In the genomic region with DNA sequence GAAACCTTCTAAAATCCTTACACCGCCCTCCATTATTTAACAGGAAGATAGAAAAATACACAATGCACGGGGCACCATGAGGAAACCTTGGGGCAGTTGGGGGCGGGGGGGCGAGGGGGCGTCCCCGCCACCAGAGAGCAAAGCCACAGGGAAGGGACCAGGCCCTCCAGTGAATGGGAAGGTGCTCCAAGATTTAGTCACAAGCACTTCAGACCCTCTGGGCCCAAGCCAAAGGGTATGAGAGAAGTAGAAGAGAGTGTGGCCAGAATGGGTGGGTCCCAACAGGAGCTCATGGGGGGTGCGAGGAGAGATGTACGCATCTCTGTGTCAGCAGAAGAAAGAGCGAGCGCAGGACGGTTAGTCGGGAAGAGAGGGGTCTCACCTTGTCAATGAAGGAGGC, we compare ENCODE assay signal across 10 mouse cellular contexts. TPM values are rescaled to one million over a fixed set of nuclear protein-coding genes. Genes with fewer than 3 reads are reported as not detected.
DNase-seq lines count a peak whose midpoint lies in the region; ATAC-seq and TF ChIP-seq lines count a peak whose summit lies in the region.
"Had no signal": no experiment of that assay in that cellular context is flagged by ENCODE, and none has a peak within 500 bp of the region (broad histone marks: within the 10 kb centered on the region; RNA-seq: fewer than 3 reads in every experiment).

No protein-coding gene starts in this region.

- intact Hi-C loops in left cerebral cortex, adult 2 months (cut with DNase I), result no loop called here

- H3K9ac ChIP-seq in hindbrain, embryonic 16.5 days (ENCODE audit: low read depth, low read length), result no peak overlapping the region
- H3K9ac ChIP-seq in lung, postnatal 0 days (replicated peaks; ENCODE audit: low read depth), result peak overlapping the region; percentile 59

- H3K9me3 ChIP-seq in erythroblast, embryonic 14.5 days (ENCODE audit: control insufficient read depth, low read length), result no peaks in the 10 kb centered on the region
- no peaks in the 10 kb centered on the region for H3K9me3 ChIP-seq in hindbrain, embryonic 16.5 days (ENCODE audit: control insufficient read depth, low read length)
- H3K9me3 ChIP-seq in lung, postnatal 0 days (ENCODE audit: low read length), result no peaks in the 10 kb centered on the region

- peak overlapping the region; percentile 47 for H3K4me3 ChIP-seq in erythroblast, embryonic 14.5 days (replicated peaks)
- peak overlapping the region; percentile 29 for H3K4me3 ChIP-seq in hindbrain, embryonic 16.5 days (ENCODE audit: low read length)
- peak overlapping the region; percentile 43 for H3K4me3 ChIP-seq in lung, postnatal 0 days (ENCODE audit: low read depth, low read length)
- no peak overlapping the region for H3K4me3 ChIP-seq in left cerebral cortex, adult 2 months

- H3K36me3 ChIP-seq in erythroblast, embryonic 14.5 days (ENCODE audit: control insufficient read depth), result peaks cover 4% of the 10 kb centered on the region; the same call in 1 of the 2 replicates
- H3K36me3 ChIP-seq in hindbrain, embryonic 16.5 days (ENCODE audit: control insufficient read depth, insufficient read depth, low read length), result no peaks in the 10 kb centered on the region
- H3K36me3 ChIP-seq in lung, postnatal 0 days (ENCODE audit: insufficient read depth, low read length), result no peaks in the 10 kb centered on the region

- no peak for ATAC-seq in erythroblast, adult 5-6 weeks (replicated peaks; ENCODE audit: low FRiP score, poor library complexity, severe bottlenecking)
- ATAC-seq in hindbrain, embryonic 16.5 days, result no peak
- peak; percentile 65 for ATAC-seq in lung, postnatal 0 days
- ATAC-seq in monocyte, adult 5-6 weeks (replicated peaks; ENCODE audit: insufficient number of reproducible peaks, low FRiP score, low TSS enrichment, poor library complexity, severe bottlenecking), result no peak

- H3K27me3 ChIP-seq in erythroblast, embryonic 14.5 days (ENCODE audit: control insufficient read depth), result peaks cover 59% of the 10 kb centered on the region
- peaks cover 34% of the 10 kb centered on the region for H3K27me3 ChIP-seq in hindbrain, embryonic 16.5 days (replicated peaks; ENCODE audit: control insufficient read depth, insufficient read depth, low read length)
- 0 out of 2 replicates have a peak, but pooled peaks cover 4% of the 10 kb centered on the region for H3K27me3 ChIP-seq in lung, postnatal 0 days (replicated peaks; ENCODE audit: insufficient read depth, low read length)

- WGBS in hindbrain, embryonic 16.5 days, result 25% methylated on average over 12 of the region's 12 CpGs
- 17% methylated on average over 12 of the region's 12 CpGs for WGBS in lung, postnatal 0 days

- H3K27ac ChIP-seq in hindbrain, embryonic 16.5 days (ENCODE audit: low read depth, low read length), result no peak overlapping the region
- H3K27ac ChIP-seq in lung, postnatal 0 days (ENCODE audit: low read length), result peak overlapping the region; percentile 88
- H3K27ac ChIP-seq in left cerebral cortex, adult 2 months, result no peak overlapping the region

- H3K4me2 ChIP-seq in hindbrain, embryonic 16.5 days (ENCODE audit: low read length), result peak overlapping the region; percentile 52
- peak overlapping the region; percentile 58 for H3K4me2 ChIP-seq in lung, postnatal 0 days (replicated peaks; ENCODE audit: low read depth, low read length)

- TF ChIP-seq CTCF in lung, postnatal 0 days (IDR thresholded peaks at IDR 0.05), result no peak
- TF ChIP-seq CTCF in left cerebral cortex, adult 2 months (IDR thresholded peaks at IDR 0.05), result no peak

- peak; percentile 48 for DNase-seq in ES-CJ7 (ENCODE audit: low read depth, low spot score)
- peak; percentile 81 for DNase-seq in lung, postnatal 0 days (ENCODE audit: low spot score)
- DNase-seq in thymus, adult 18-20 months, result no peak
- no peak for DNase-seq in left cerebral cortex, adult 2 months (ENCODE audit: extremely low spot score in 1 of 2, low spot score in 2 of 2)
- DNase-seq: right cerebral cortex, postnatal 25 days had no signal

- H3K4me1 ChIP-seq in erythroblast, embryonic 14.5 days (ENCODE audit: control insufficient read depth), result peaks cover 6% of the 10 kb centered on the region
- peaks cover 4% of the 10 kb centered on the region; the same call in 1 of the 2 replicates for H3K4me1 ChIP-seq in hindbrain, embryonic 16.5 days (ENCODE audit: control insufficient read depth, insufficient read depth, low read depth, low read length)
- peaks cover 8% of the 10 kb centered on the region; the same call in 1 of the 2 replicates for H3K4me1 ChIP-seq in lung, postnatal 0 days (ENCODE audit: insufficient read depth, low read depth, low read length)

- no peak for TF ChIP-seq EP300 in lung, postnatal 0 days (IDR thresholded peaks at IDR 0.05)

RNA-seq across cellular contexts. Expression of a gene that starts 0.8 kb away (rescaled TPM):
- 0.06 and 0.07 TPM in 2 replicates for polyA plus RNA-seq in erythroblast, embryonic 14.5 days (2012)
- total RNA-seq in erythroblast, adult 5-6 weeks (2015; ENCODE audit: low replicate concordance), result not detected in 2 replicates
- not detected in 2 replicates for total RNA-seq in erythroblast, adult 5-6 weeks (2017; ENCODE audit: low replicate concordance)
- 5.4 and 6.2 TPM in 2 replicates for polyA plus RNA-seq in hindbrain, embryonic 16.5 days (2015; fragmentation: Nextera tagmentation; extraction: Ambion mirVana)
- polyA plus RNA-seq in lung, postnatal 0 days (2015; fragmentation: Nextera tagmentation; extraction: Ambion mirVana), result 353 and 389 TPM in 2 replicates
- total RNA-seq in left cerebral cortex, adult 2 months (2021), result under 1 TPM in 1 of 2 experiments, not detected in 1; 0.29 TPM
- 0.19 to 0.68 TPM in 2 of 3 replicates, not detected in the other for total RNA-seq in monocyte, adult 5-6 weeks (2017)

RNA-seq across cellular contexts. Expression of a gene that starts 24.5 kb away (rescaled TPM):
- polyA plus RNA-seq in erythroblast, embryonic 14.5 days (2012), result 0.13 TPM in 1 of 2 replicates, not detected in the other
- 2.3 TPM in 1 of 2 replicates, not detected in the other for total RNA-seq in erythroblast, adult 5-6 weeks (2015; ENCODE audit: low replicate concordance)
- total RNA-seq in erythroblast, adult 5-6 weeks (2017; ENCODE audit: low replicate concordance), result 2.8 TPM in 1 of 2 replicates, not detected in the other
- polyA plus RNA-seq in hindbrain, embryonic 16.5 days (2015; fragmentation: Nextera tagmentation; extraction: Ambion mirVana), result 11.8 and 13.6 TPM in 2 replicates
- polyA plus RNA-seq in lung, postnatal 0 days (2015; fragmentation: Nextera tagmentation; extraction: Ambion mirVana), result 235 and 248 TPM in 2 replicates
- under 1 TPM; 0.33 to 0.38 TPM for total RNA-seq in left cerebral cortex, adult 2 months (2021)
- 1.1 to 4.4 TPM (median 3.5 TPM) in 3 replicates for total RNA-seq in monocyte, adult 5-6 weeks (2017)

RNA-seq across cellular contexts. Expression of a gene that starts 49.4 kb away (rescaled TPM):
- polyA plus RNA-seq in erythroblast, embryonic 14.5 days (2012), result 0.01 TPM in 1 of 2 replicates, not detected in the other
- total RNA-seq in erythroblast, adult 5-6 weeks (2015; ENCODE audit: low replicate concordance), result not detected in 2 replicates
- not detected in 2 replicates for total RNA-seq in erythroblast, adult 5-6 weeks (2017; ENCODE audit: low replicate concordance)
- 0.08 TPM in 1 of 2 replicates, not detected in the other for polyA plus RNA-seq in hindbrain, embryonic 16.5 days (2015; fragmentation: Nextera tagmentation; extraction: Ambion mirVana)
- 0.08 and 0.20 TPM in 2 replicates for polyA plus RNA-seq in lung, postnatal 0 days (2015; fragmentation: Nextera tagmentation; extraction: Ambion mirVana)
- not detected for total RNA-seq in left cerebral cortex, adult 2 months (2021)
- total RNA-seq in monocyte, adult 5-6 weeks (2017), result not detected in 3 replicates
- total RNA-seq: adrenal gland, adult 18-20 months had no signal

Comparison
In these comparisons a context has a peak if more than half of its experiments do, and no peak if none do; other contexts are left out.
1. DNase-seq: peak in ES-CJ7 (single experiment) and lung, postnatal 0 days (single experiment); none in thymus, adult 18-20 months (0 of 2) and left cerebral cortex, adult 2 months (0 of 2).